Mouse (Mus musculus): Measurements from ENCODE around the gene Rspo1. TPM values are rescaled to one million over a fixed set of nuclear protein-coding genes. Genes with fewer than 3 reads are reported as not detected.

Gene Rspo1
- polyA plus RNA-seq, 1 experiment from 2014 or later: 14.8 TPM

Other genes with a start within 250 kb of the Rspo1 start
- gene Inpp5b, start 244.6 kb upstream of the Rspo1 start, polyA plus RNA-seq (2016; fragmentation: Nextera tagmentation; extraction: Ambion mirVana): 24.2 and 26.8 TPM in 2 replicates
- gene Mtf1, start 184.3 kb upstream of the Rspo1 start, polyA plus RNA-seq (2016; fragmentation: Nextera tagmentation; extraction: Ambion mirVana): 19.0 and 20.4 TPM in 2 replicates
- 38.3 and 48.2 TPM in 2 replicates for gene Yrdc, start 135.8 kb upstream of the Rspo1 start, polyA plus RNA-seq (2016; fragmentation: Nextera tagmentation; extraction: Ambion mirVana)
- gene 1110065P20Rik, start 135.2 kb upstream of the Rspo1 start, polyA plus RNA-seq (2016; fragmentation: Nextera tagmentation; extraction: Ambion mirVana): 47.9 and 61.7 TPM in 2 replicates
- gene Maneal, start 124.3 kb upstream of the Rspo1 start, polyA plus RNA-seq (2016; fragmentation: Nextera tagmentation; extraction: Ambion mirVana): 3.7 and 8.8 TPM in 2 replicates
- 3.8 and 7.6 TPM in 2 replicates for gene Epha10, start 105.5 kb upstream of the Rspo1 start, polyA plus RNA-seq (2016; fragmentation: Nextera tagmentation; extraction: Ambion mirVana)
- 13.3 and 18.0 TPM in 2 replicates for gene 9930104L06Rik, start 49.4 kb upstream of the Rspo1 start, polyA plus RNA-seq (2016; fragmentation: Nextera tagmentation; extraction: Ambion mirVana)
- gene Cdca8, start 47.1 kb upstream of the Rspo1 start, polyA plus RNA-seq (2016; fragmentation: Nextera tagmentation; extraction: Ambion mirVana): 224 and 253 TPM in 2 replicates
- 76.8 and 86.1 TPM in 2 replicates for gene Gnl2, start 30.2 kb downstream of the Rspo1 start, polyA plus RNA-seq (2016; fragmentation: Nextera tagmentation; extraction: Ambion mirVana)
- gene Dnali1, start 79.3 kb downstream of the Rspo1 start, polyA plus RNA-seq (2016; fragmentation: Nextera tagmentation; extraction: Ambion mirVana): 0.36 and 0.92 TPM in 2 replicates
- 29.2 and 30.7 TPM in 2 replicates for gene Snip1, start 80.2 kb downstream of the Rspo1 start, polyA plus RNA-seq (2016; fragmentation: Nextera tagmentation; extraction: Ambion mirVana)
- 85.1 and 92.8 TPM in 2 replicates for gene Meaf6, start 98.7 kb downstream of the Rspo1 start, polyA plus RNA-seq (2016; fragmentation: Nextera tagmentation; extraction: Ambion mirVana)
- gene Zc3h12a, start 141.4 kb downstream of the Rspo1 start, polyA plus RNA-seq (2016; fragmentation: Nextera tagmentation; extraction: Ambion mirVana): 0.20 and 0.65 TPM in 2 replicates

Data from hindbrain, embryonic 10.5 days (tissue).